Mouse (Mus musculus) forelimb bud, embryonic 11.5 days (tissue): ENCODE data around the gene Aplf.
A peak's percentile ranks its signal among the peaks of the same experiment; 100 is the strongest.

Source experiments
- DNase-seq: peaks from one replicate; pipeline ENCODE4 v3.0.0-alpha.2; 2012; ENCODE audit warnings: low read depth, low spot score

The Aplf gene

DNA sequence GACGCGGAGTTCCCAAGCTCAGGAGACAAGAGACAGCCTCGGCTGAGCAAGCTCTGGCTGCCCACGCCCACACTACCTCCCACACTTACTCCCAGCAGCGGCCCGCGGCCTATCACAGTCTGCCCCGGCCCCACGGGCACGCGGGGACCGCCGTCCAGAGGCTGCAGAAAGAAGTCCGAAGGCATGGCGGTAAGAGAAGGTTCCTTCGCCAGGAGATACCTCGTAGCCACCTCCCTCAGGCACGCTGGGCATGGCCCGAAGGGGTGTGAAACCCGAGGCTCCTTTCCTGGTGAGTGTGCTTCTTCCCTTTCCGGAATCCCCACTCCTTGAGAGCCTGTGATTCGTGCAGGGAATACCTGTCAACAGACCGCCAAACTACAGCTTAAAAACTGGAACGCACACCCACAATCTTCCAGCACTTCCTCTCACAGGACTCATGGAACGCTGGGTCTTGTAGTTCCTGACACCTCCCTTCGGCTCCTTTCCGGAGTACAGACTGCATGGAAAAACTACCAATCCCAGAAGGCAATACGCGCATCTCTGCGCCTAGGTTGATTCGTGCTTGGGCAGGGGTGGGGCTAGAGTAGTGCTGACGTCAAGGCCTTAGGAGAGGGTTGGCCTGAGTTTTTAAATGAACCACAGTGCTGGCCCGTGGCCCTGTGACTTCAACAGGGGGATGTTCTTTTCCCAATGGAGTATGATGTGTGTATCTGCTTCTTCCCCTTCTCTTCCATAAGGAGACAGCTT is at the start of gene Aplf:
Gene Aplf (minus strand): TSS at position 423 of the 747 bp plus-strand sequence.
- peak; percentile 98 for DNase-seq

- no peak for DNase-seq
Measured at GRCm38 (mm10) chr6:87714091-87714490, 42.1 kb upstream of the Aplf start.

- no peak for DNase-seq
Measured at GRCm38 (mm10) chr6:87712311-87712710, 40.3 kb upstream of the Aplf start.

DNA sequence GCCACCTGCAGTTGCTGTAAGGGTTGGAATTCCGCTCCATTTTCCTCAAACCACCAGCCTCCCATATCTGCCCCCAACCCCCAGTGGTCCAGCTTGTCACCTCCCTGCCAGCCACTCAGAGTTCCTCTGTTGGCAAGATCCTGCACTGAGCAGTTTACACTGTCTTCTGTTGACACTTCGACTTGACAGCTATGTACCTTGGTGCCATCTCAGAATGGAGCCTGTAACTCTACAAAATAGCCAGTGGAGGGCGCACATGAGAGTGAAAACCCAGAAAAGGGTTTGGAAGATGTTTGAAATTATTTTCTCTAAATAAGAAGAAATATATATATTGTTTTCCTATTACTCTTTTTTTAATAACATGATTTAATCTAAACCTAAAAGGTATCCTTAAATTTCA is 34.3 kb upstream of the Aplf start:
- DNase-seq, result no peak

- no peak for DNase-seq
Measured at GRCm38 (mm10) chr6:87696544-87696943, 24.6 kb upstream of the Aplf start.

DNA sequence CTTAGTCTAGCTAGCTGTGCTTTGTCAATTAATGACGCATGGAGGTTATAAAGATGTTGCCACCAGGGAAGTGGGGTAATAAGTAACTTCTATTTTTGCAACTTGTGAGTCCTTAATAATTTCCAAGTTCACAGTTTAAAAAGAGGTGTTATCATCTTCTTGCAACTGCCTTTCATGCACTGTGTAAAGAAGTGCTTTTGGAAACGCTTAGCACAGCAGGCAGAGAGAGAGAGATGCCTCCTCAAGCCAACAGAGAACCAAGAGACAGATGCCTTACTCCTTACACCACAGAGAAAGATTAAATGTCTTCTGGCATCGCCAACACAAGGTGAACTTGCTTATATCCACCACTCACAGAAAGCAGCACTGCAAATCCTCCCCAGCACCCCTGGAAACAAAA is 24.0 kb upstream of the Aplf start:
- DNase-seq, result no peak

DNA sequence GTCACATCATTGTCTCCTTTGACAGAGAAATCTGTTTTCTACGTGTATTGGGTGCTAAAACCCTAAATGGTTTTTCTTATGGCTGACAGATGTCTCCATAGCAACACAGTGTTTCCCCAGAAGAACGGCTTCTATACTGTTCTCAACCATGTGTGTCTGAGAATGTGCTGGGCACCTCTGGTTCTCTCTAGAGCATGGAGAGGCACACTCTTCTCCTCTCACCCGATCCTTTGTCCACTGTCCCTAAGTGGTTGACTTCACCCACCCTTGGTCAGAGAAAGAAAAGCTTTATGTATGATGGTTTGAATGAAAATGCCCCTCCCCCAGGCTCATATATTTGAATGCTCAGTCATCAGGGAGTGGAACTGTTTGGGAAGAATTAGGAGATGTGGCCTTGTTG is 8.4 kb upstream of the Aplf start:
- no peak for DNase-seq

DNA sequence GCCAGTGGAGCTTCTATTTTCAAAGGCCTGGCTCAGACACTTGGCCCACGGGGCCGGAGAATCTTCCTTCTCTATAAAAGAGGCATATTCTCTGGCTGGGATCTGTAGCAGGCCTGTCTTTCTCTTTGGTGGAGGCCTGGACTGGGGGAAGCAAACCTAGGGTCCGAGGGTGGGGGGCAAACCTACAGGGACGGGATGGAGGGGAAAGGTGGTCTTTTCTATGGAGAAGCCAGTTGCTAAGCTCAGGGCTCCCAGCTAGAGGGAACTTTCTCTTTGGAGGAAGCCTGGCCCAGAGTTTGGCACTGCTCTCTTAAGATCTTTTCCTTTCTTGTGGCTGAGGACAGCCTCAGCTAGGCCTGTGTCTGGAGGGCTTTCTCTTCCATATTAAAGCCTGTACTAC is 668 bp upstream of the Aplf start:
- DNase-seq, result no peak

DNA sequence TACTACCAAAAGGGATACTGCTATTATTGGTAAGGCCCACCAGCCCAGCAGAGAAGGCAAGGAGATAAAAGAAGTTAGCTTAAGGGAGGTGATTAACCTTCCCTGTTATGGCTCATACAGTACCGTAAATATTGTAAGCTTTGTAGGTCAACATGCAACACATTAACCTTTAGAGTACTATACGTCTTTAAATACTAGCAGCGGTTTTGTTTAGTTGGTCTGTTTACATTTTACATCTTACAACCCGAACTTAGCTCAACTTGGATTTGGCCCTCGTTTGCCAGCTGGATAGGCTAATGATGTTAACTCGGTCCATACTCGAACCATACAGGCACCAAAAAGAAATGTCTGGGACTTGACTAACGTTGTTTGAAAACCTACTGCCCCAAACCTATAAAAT is 640 bp downstream of the Aplf start:
- no peak for DNase-seq

- peak; percentile 76 for DNase-seq
Measured at GRCm38 (mm10) chr6:87669894-87670588, 2.0 kb downstream of the Aplf start.

DNA sequence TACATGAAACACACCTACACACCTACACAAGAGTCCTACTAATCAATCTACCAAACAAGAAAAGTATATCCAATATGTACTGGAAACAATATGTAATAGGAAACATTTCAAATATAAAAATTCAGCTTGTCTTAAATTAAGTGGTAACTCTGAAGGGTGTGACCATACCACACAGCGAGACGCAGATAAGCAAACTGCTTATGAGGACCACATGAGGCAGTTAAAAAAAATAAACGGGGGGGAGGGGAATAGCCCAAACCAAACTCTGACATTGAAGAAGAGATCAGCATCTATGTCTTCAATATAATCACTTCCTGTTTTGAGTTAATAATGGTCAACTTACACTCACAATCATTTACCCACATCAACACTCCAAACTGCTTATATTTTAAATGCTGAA is 3.3 kb downstream of the Aplf start:
- no peak for DNase-seq

DNA sequence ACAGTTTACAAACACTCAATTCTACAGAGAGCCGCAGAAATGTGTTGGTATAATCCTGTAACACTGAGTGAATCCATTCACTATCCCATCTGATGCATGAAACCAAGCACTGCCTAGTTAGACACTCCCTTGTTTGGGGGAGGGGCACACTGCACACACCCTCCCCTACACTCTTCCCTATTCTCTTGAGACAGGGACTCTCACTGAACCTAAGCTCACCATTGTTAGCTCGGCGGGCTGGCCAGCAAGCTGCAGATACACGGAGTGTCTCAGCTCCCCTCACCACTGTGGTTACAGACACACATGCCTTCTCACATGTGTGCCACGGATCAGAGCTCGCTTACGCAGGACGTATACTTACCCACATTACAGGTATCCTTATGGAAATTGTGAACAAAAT is 4.2 kb downstream of the Aplf start:
- no peak for DNase-seq

DNA sequence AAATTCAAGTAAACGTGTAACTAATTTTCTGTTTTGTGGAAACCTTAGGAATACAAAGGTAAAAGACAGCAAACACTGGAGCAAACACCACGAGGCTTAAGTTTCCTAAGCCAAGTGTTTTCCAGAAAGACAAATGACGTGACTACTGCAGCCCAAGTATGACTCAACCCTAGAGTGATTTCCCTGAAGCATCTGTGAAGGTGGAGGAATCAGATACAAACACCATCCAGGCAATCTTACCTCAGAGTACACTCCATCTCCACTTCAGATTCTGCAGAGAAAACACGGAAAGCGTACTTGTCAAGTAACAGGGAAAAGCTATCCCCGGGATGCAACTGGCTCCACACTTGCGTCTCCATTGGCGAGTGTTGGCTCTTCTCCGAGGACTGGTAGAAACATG is 8.5 kb downstream of the Aplf start:
- DNase-seq, result no peak

- no peak for DNase-seq
Measured at GRCm38 (mm10) chr6:87662197-87662596, 9.8 kb downstream of the Aplf start.

GRCm38 (mm10) chr6:87661707-87662106 is 10.3 kb downstream of the Aplf start:
- no peak for DNase-seq

DNA sequence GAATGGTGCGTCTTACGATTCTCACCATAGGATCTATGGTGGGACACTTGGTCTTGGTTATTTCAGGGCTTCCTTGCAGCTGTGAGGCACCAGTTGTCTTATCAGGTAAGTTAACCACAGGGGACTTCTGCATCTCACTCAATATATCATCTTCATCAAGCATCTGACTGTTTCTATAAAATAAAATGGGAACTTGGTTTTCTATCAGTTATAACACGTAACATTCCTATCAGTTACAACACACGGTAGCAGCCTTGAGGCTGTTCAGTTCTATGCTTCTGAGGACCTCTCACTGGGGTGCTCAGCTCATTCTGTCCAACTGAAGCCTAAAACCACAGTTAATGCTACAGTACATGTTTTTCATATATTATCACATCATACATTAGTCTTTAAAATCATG is 13.2 kb downstream of the Aplf start:
- no peak for DNase-seq

- no peak for DNase-seq
Measured at GRCm38 (mm10) chr6:87653904-87654638, 17.9 kb downstream of the Aplf start.

DNA sequence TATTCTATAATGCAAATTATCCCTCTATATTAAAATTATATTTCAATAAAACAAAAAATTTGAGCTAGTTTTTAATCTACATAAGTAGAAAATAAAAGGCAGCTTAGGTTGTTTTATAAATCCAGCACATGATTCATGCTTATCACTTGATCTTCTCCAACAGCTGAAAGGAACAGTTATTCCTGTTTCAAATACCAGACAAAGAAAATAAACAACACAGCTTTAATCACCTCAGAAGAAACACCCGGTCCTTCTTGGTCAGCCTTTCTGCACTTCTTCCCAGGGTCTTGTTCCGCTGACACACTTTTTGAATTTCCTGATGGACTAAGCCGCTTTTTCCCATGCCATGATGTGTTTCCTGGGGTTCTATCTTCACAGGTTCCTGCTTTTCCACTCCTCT is 18.5 kb downstream of the Aplf start:
- no peak for DNase-seq

GRCm38 (mm10) chr6:87652670-87653069 is 19.3 kb downstream of the Aplf start:
- no peak for DNase-seq

GRCm38 (mm10) chr6:87651787-87652186 is 20.2 kb downstream of the Aplf start:
- DNase-seq, result no peak

DNA sequence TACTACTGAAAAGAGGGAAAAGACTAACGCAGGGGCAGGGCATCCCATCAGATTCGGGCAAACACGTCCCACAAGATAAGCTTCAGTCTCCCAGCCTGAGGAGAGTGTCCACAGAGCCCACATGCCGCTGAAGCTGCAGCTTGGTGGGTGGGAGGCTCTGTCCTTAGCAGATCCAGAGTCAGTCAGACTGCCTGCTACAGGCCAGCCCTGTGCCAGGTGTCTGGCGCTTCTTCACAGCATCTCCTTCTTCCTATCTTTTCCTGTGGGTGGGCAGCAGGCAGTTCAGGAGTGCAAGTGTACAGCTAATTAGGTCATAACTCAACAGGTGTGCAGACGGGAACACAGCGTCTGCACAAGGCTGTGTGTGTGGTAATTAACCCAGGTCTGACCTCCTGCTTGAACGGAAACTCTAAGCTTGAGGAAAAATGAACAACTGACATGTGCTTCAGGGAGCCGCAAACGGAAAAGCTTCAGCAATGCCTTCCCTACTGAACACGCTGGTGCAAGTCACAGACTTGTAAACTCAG is 33.8 kb downstream of the Aplf start:
- peak; percentile 39 for DNase-seq

GRCm38 (mm10) chr6:87632176-87632575 is 39.8 kb downstream of the Aplf start:
- DNase-seq, result no peak
